ENCODE assay signal across 20 mouse cellular contexts in genomic region chr7:142055431-142055830, GRCm38 (mm10). TPM values are rescaled to one million over a fixed set of nuclear protein-coding genes. Genes with fewer than 3 reads are reported as not detected.
DNase-seq lines count a peak whose midpoint lies in the region; ATAC-seq lines count a peak whose summit lies in the region.
"Had no signal": no experiment of that assay in that cellular context is flagged by ENCODE, and none has a peak within 500 bp of the region (broad histone marks: within the 10 kb centered on the region; RNA-seq: fewer than 3 reads in every experiment).

No protein-coding gene starts in this region.

- no peak overlapping the region for H3K4me2 ChIP-seq in hindbrain, embryonic 13.5 days
- no peak overlapping the region for H3K4me2 ChIP-seq in hindbrain, embryonic 12.5 days (replicated peaks)
- H3K4me2 ChIP-seq: forebrain, embryonic 15.5 days; heart, embryonic 13.5 days; hindbrain, embryonic 14.5 days; intestine, embryonic 15.5 days had no signal

- DNase-seq in gastrocnemius, adult 18-20 months (ENCODE audit: low spot score) = peak; percentile 45
- DNase-seq in gastrocnemius, postnatal 4 days (ENCODE audit: low spot score in 2 of 2) = no peak
- peak; percentile 74 for DNase-seq in adrenal gland, postnatal 14 days
- DNase-seq in spleen, postnatal 10 days (ENCODE audit: low spot score in 2 of 2) = no peak
- no peak for DNase-seq in frontal cortex, postnatal 25 days (ENCODE audit: low spot score in 2 of 2)
- DNase-seq: cerebellum, adult 11-12 months; cerebellum, adult 9-11 months; cerebellum, postnatal 36 days; gastrocnemius, postnatal 25 days; heart, postnatal 36 days; kidney, adult 18-20 months had no signal

- 92% methylated on average over 3 of the region's 3 CpGs for WGBS in hindbrain, embryonic 13.5 days
- 94% methylated on average over 3 of the region's 3 CpGs for WGBS in hindbrain, embryonic 12.5 days

- ATAC-seq in hindbrain, embryonic 13.5 days (ENCODE audit: low FRiP score) = no peak
- ATAC-seq in hindbrain, embryonic 12.5 days (ENCODE audit: low FRiP score) = no peak
- ATAC-seq: forebrain, embryonic 15.5 days; intestine, embryonic 15.5 days; Patski had no signal

- H3K27ac ChIP-seq in hindbrain, embryonic 13.5 days = no peak overlapping the region
- no peak overlapping the region for H3K27ac ChIP-seq in hindbrain, embryonic 12.5 days
- H3K27ac ChIP-seq: embryonic facial prominence, embryonic 10.5 days; forebrain, embryonic 15.5 days; heart, embryonic 13.5 days; hindbrain, embryonic 14.5 days; intestine, embryonic 15.5 days had no signal

- 0 out of 2 replicates have a peak overlapping the region, but pooled peaks have one; percentile 5 for H3K9ac ChIP-seq in hindbrain, embryonic 13.5 days
- H3K9ac ChIP-seq in hindbrain, embryonic 12.5 days = no peak overlapping the region
- H3K9ac ChIP-seq: forebrain, embryonic 15.5 days; heart, embryonic 13.5 days; hindbrain, embryonic 14.5 days; intestine, embryonic 15.5 days had no signal

- peaks cover 35% of the 10 kb centered on the region for H3K4me1 ChIP-seq in hindbrain, embryonic 13.5 days (replicated peaks)
- H3K4me1 ChIP-seq in hindbrain, embryonic 12.5 days = peaks cover 13% of the 10 kb centered on the region

- no peak overlapping the region for H3K4me3 ChIP-seq in hindbrain, embryonic 13.5 days
- H3K4me3 ChIP-seq in hindbrain, embryonic 12.5 days = no peak overlapping the region
- H3K4me3 ChIP-seq: embryonic facial prominence, embryonic 10.5 days; forebrain, embryonic 15.5 days; heart, embryonic 13.5 days; intestine, embryonic 15.5 days had no signal

- no peaks in the 10 kb centered on the region for H3K9me3 ChIP-seq in hindbrain, embryonic 13.5 days
- H3K9me3 ChIP-seq in hindbrain, embryonic 12.5 days (replicated peaks) = no peaks in the 10 kb centered on the region
- H3K9me3 ChIP-seq: embryonic facial prominence, embryonic 10.5 days; forebrain, embryonic 15.5 days; heart, embryonic 13.5 days; intestine, embryonic 15.5 days had no signal

- no peaks in the 10 kb centered on the region for H3K27me3 ChIP-seq in hindbrain, embryonic 13.5 days
- H3K27me3 ChIP-seq in hindbrain, embryonic 12.5 days = no peaks in the 10 kb centered on the region
- H3K27me3 ChIP-seq: CH12.LX; forebrain, embryonic 15.5 days; heart, embryonic 13.5 days; intestine, embryonic 15.5 days; Patski had no signal

- peaks cover 16% of the 10 kb centered on the region for H3K36me3 ChIP-seq in hindbrain, embryonic 13.5 days
- peaks cover 18% of the 10 kb centered on the region; the same call in 1 of the 2 replicates for H3K36me3 ChIP-seq in hindbrain, embryonic 12.5 days
- H3K36me3 ChIP-seq: intestine, embryonic 15.5 days had no signal

RNA-seq across cellular contexts. Expression of gene Mob2, which starts 5.4 kb away (rescaled TPM):
- 10 to 100 TPM; 49.6 to 51.8 TPM for total RNA-seq in gastrocnemius, adult 18-20 months (2021)
- 10 to 100 TPM; 45.0 to 47.9 TPM for total RNA-seq in gastrocnemius, postnatal 4 days (2021)
- polyA plus RNA-seq in hindbrain, embryonic 13.5 days (2015; fragmentation: Nextera tagmentation; extraction: Ambion mirVana) = 53.0 and 53.5 TPM in 2 replicates
- 48.0 and 48.8 TPM in 2 replicates for polyA plus RNA-seq in hindbrain, embryonic 12.5 days (2016; fragmentation: Nextera tagmentation; extraction: Ambion mirVana)
- 47.4 and 48.6 TPM in 2 replicates for total RNA-seq in adrenal gland, postnatal 14 days (2021)

RNA-seq across cellular contexts. Expression of gene Dusp8, which starts 40.2 kb away (rescaled TPM):
- total RNA-seq in gastrocnemius, adult 18-20 months (2021) = 10 to 100 TPM; 21.9 to 41.2 TPM
- total RNA-seq in gastrocnemius, postnatal 4 days (2021) = 10 to 100 TPM; 14.3 to 20.4 TPM
- polyA plus RNA-seq in hindbrain, embryonic 13.5 days (2015; fragmentation: Nextera tagmentation; extraction: Ambion mirVana) = 87.3 and 90.2 TPM in 2 replicates
- 49.1 and 53.8 TPM in 2 replicates for polyA plus RNA-seq in hindbrain, embryonic 12.5 days (2016; fragmentation: Nextera tagmentation; extraction: Ambion mirVana)
- 7.3 and 8.4 TPM in 2 replicates for total RNA-seq in adrenal gland, postnatal 14 days (2021)

Comparison
In these comparisons a context has a peak if more than half of its experiments do, and no peak if none do; other contexts are left out.
1. DNase-seq: peak in gastrocnemius, adult 18-20 months (single experiment) and adrenal gland, postnatal 14 days (single experiment); none in gastrocnemius, postnatal 4 days (0 of 2), spleen, postnatal 10 days (0 of 2) and frontal cortex, postnatal 25 days (0 of 2).